Mouse (Mus musculus) E14TG2a.4 (cell line): ENCODE data around the gene Erich2.

Experiments used
- CTCF ChIP-seq: conservative IDR thresholded peaks from 2 replicates; pipeline ENCODE4 v1.5.1; 2014; ENCODE audit warnings: low read length
- NANOG ChIP-seq: IDR thresholded peaks from 2 replicates; pipeline ENCODE4 v1.6.1; 2014; ENCODE audit warnings: borderline replicate concordance, low read length, mixed read lengths

DNA sequence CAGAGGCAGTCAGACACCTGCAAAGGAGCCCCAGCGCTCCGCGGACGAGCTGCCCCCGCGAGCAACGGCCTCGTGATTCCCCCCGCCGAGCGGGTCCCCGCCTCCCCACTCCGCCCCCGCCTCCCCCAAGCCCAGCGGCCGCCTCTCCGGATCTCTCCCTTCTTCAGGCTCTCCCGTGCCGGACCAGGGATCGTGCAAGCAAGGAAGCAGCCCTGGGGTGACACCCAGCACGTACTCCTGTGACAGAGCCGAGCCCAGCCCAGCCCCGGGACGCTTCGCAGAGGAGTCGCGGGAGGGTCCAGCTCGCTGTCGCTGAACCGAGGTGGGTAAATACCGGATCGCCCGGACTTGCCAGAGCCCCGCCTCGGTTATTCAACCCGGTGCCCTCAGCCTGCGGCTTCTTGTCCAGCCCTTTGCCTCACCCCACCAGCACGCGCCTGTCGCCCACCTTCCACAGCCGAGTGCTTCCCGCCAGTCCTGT lies 53.4 kb downstream of the Erich2 start:
- no peak for TF ChIP-seq CTCF
- no peak for TF ChIP-seq NANOG
